Mouse (Mus musculus): ENCODE data around the gene Gpr183.

Gene Gpr183

DNA sequence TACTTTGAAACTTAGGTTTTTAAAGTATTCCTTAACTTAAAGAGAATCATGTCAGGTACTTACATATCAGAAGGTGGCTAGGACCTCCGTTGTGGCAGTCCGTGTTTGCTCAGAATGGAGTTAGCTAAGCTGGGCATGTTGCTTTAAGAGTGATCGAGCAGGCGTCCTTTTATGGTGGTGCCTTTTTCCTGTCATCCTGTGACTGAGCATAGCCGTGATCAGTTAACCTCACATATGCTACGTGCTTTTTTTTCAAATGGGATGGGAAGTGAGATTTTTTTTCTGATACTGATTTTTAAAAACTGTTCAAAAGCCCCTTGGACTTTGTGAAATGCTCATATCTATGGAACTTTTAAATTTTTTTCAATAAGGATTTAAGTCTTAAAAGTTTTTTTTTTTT, at the start of gene Gpr183:
Gpr183 (minus strand) TSS at position 206 of the 400 bp plus-strand sequence.
- DNase-seq, result no peak

DNA sequence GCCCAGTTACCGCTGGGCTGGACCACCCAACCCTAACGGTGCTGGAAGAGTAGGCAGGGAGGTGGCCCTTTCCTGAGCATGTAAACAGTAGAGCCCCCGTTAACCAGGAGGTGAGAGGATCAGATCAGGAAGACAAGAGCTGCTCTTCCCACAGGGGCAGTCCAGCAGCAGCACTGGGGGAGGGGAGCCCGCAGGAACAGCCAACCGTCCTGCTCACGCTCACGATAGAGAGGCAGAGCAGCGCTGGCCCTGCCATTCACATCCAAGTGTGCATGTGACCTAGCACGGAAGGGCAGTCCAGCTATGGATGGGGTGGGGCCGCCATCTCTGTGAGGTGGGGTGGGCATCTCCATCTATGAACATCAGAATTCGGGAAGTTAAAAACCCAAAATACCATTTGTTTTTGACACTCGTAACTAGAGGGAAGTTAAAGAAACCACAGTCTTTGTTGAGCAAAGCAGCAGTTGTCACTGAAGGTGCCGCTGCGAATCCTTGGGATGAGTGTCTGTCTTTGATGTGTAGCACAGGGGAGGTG, 48.5 kb upstream of the Gpr183 start:
- no peak for DNase-seq

GRCm38 (mm10) chr14:122012814-122013213, 47.8 kb upstream of the Gpr183 start:
- DNase-seq, result no peak

- DNase-seq, result no peak
Measured at GRCm38 (mm10) chr14:122012193-122012592, 47.2 kb upstream of the Gpr183 start.

DNA sequence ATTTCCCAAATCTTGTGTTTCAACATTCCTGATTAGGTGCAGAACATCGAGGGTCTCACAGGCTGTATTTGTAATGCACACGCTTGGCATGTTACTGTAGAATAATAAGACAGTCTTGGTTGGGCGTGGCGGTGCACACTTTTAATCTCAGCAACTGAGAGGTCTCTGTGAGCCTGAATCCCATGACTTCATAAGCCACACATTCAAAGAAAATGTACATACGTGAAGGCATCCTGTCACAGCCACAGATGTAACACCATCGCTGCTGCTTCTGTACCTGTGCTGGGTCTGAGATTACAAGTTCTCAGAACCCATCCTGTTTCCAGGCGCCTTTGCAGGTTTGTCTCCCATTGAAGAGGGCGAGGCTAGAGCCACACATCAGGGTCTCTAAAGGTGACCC, 46.8 kb upstream of the Gpr183 start:
- DNase-seq, result no peak

DNA sequence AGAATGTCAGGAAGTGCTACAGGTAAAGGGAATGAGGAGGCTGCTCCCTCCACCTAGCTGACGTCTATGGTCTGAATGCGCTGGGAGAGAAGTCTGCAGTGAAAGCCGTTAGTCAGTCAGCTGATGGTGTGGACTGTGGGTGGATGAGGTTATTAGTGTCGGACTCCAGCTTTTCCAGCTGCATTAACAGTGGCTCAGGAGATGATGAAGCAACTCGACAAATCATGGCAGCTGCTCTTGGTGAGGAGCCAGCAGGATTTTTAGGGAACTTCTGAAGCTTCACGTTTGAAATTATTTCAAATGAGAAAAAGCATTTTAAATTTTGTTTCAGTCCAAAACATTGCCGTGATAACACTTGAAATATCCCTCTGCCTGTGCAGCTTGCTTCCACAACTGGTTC, 45.3 kb upstream of the Gpr183 start:
- DNase-seq, result no peak

DNA sequence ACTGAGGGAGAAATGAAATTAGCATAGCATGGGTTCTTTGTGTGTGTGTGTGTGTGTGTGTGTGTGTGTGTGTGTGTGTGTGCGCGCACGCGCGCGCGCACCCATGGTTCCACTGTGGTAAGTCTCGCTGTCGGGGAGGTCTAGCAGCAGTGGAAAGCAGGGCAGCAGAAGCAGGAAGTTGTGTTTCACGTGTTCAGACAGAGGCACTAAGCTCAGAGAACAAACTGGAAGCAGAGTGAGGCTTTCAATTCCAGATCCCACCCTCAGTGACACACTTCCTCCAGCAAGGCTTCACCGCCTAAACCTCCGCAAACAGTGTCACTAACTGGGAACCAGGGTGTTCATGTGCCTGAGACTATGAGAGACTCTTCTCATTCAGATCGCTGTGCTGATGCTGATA, 44.5 kb upstream of the Gpr183 start:
- no peak for DNase-seq

GRCm38 (mm10) chr14:122008261-122008660, 43.3 kb upstream of the Gpr183 start:
- no peak for DNase-seq

GRCm38 (mm10) chr14:122003812-122004211, 38.8 kb upstream of the Gpr183 start:
- no peak for DNase-seq

- no peak for DNase-seq
Measured at GRCm38 (mm10) chr14:122002224-122002623, 37.2 kb upstream of the Gpr183 start.

- no peak for DNase-seq
Measured at GRCm38 (mm10) chr14:122000346-122001105, 35.5 kb upstream of the Gpr183 start.

GRCm38 (mm10) chr14:121999455-121999854, 34.5 kb upstream of the Gpr183 start:
- no peak for DNase-seq

DNA sequence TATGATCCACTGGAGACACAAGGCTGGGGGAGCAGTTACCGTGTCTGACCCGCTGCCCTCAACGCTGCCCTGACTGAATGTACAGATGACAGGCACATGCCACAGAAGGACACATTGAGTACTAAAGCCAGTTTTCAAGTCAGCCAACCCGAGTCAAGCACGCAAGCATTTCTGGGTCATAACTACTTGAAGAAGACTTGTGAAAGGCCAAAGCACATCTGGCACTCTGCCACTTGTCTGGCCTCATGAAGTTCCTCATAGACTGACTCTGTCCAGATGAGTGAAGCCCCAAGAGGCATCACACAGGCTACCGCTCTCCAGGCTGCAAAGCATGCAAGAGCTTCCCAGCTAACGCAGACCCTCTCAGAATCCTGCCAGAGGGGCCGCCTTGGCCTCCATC, 31.8 kb upstream of the Gpr183 start:
- no peak for DNase-seq

DNA sequence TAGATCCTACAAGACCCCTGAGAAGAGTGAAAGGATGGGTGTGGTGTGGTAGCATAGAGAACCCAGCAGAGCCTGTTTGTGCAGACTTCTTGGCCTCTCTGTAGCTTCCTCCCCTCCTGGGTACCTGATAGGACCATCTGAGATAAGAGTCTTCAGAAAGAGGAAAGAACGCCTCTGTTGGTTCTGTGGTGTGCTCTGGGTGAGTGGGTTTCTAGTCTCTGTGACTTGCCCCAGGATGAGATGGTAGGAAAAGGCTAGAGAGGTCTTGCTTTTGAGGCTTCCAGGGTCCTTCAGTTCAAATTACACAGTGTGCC, 30.5 kb upstream of the Gpr183 start:
- DNase-seq, result no peak

GRCm38 (mm10) chr14:121994846-121995556, 30.0 kb upstream of the Gpr183 start:
- DNase-seq, result no peak

DNA sequence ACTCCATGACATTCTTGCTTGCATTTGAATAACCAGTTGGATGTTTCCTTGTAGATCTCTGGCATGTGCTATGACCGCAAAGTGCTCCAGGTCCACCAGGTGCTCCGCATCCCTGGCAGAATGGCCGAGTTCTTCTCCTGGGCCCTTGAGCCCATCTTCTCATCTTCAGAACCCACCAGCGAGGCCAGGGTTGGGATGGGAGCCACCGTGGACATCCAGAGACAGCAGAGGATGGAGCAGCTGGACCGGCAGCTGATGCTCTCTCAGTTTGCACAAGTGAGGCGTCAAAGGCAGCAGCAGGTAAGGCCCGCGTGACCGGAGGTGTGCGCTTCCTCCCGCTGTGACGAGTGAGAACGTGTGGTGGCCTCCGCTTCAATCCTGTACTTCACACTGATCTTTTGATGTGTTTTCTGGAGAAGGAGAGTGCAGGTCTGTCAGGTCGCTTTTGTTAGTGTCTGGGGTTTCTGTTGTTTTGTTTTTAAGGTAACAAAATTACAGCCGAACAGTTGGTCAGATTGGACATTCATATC, 29.2 kb upstream of the Gpr183 start:
- DNase-seq, result no peak

DNA sequence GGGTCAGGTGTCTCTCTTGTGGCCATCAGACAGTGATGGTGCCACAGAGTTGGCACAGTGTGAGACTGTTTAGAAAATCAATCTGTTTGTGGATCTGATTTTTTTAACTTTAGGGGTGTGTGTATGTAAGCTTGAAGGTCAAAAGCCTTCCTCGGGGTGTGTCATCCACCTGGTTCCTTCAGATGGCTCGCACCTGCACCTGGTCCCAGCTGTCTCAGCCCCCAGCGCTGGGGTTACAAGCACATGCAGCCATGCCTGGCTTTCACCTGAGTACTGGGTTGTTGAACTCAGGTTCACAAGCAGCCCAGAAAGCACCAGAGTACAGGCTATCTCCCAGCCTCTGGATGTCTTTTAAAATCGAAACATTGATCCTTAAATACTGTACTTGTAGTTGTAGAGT, 28.6 kb upstream of the Gpr183 start:
- DNase-seq, result no peak

DNA sequence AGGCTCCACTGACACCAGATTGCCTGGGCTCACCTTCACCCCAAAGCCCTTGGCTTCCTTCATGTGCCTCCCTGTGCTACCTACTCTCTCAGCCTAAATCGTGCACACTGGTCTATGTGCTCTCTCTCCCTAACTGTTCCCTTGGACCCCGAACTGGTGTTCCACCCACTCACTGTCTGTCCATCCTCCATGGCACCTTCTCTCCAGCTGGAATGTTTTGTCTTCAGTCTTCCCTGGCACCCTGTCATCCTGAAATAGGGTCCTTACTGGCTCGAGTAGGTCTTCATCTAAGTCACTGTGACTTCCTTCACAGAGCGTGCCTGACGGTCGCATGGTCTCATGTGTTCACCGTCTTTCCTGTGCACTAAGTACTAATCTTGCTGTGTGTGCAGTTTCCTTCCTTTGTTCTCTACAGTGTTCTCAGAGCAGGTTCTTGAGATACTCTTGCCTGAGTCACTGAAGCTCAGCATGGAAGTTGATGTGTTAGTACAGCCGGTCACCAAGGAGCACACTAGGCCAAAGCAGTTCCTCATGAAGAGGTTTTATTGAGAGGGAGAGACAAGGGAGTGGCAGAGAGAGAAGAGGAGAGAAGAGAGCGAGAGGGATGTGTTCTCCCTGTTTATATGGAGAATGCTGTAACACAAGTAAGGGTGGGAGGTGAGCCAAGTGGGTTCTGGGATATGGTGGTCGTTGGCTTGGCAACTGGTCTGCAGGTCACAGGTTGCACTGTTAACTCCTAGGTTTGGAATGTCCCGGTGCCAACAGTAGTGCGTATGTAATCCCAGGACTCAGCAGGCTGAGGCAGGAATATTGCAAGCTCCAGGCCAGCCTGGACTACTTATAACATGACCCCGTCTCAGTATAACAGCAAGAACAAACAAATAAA, 27.6 kb upstream of the Gpr183 start:
- DNase-seq, result no peak

- DNase-seq, result no peak
Measured at GRCm38 (mm10) chr14:121991921-121992320, 26.9 kb upstream of the Gpr183 start.

- no peak for DNase-seq
Measured at GRCm38 (mm10) chr14:121990897-121991296, 25.9 kb upstream of the Gpr183 start.

DNA sequence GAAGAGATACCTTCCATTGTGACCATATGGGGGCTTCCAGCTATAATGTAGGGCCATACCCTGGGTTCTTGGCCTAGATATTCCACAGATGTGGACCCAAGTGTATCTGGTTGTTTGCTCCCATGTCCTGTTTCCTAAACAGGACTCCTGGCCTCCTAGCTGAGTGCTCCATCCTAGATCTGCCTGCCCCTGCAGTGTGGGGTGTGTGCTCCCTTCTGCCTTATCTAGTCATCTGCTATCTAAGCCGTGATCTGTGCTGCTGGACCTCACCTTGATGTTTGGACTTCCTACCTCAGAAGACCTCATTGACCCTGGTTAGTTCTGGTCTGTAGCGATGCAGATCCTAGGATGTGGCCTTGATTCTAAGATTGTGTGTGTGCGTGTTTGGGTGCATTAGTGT, 24.9 kb upstream of the Gpr183 start:
- no peak for DNase-seq

GRCm38 (mm10) chr14:121989331-121989730, 24.3 kb upstream of the Gpr183 start:
- no peak for DNase-seq

- no peak for DNase-seq
Measured at GRCm38 (mm10) chr14:121987691-121988090, 22.7 kb upstream of the Gpr183 start.

All from right cerebral cortex, postnatal 25 days (tissue).